Mouse (Mus musculus) intestine, postnatal 0 days (tissue): Measurements from ENCODE around the gene Dera. TPM values are rescaled to one million over a fixed set of nuclear protein-coding genes. Genes with fewer than 3 reads are reported as not detected.

Experiments
- ATAC-seq: fragments of 200-750 bp; cut with Nextera tagmentation; 2 replicates; pipeline ENCODE4 v1.8.0; 2017; ENCODE audit warnings: mild to moderate bottlenecking, moderate TSS enrichment, moderate library complexity
- H3K27ac ChIP-seq: fragments of 300-500 bp; sonication (generic); 2 replicates; pipeline ENCODE4 v1.5.1; 2014; ENCODE audit warnings: mild to moderate bottlenecking, low read depth, low read length, moderate library complexity
- H3K27me3 ChIP-seq: fragments of 300-500 bp; sonication (generic); replicated peaks from 2 replicates; pipeline ENCODE4 v1.6.1; 2014; ENCODE audit warnings: low read length, mixed read lengths; ENCODE audit not compliant: control insufficient read depth, insufficient read depth
- H3K36me3 ChIP-seq: fragments of 300-500 bp; sonication (generic); 2 replicates; pipeline ENCODE4 v1.6.1; 2014; ENCODE audit warnings: mild to moderate bottlenecking, moderate library complexity; ENCODE audit not compliant: control insufficient read depth, insufficient read depth
- H3K4me1 ChIP-seq: fragments of 300-500 bp; sonication (generic); replicated peaks from 2 replicates; pipeline ENCODE4 v1.6.1; 2014; ENCODE audit warnings: antibody characterized with exemption, low read length, mixed read lengths; ENCODE audit not compliant: control insufficient read depth, insufficient read depth
- H3K4me2 ChIP-seq: fragments of 300-500 bp; sonication (generic); replicated peaks from 2 replicates; pipeline ENCODE4 v1.6.1; 2014; ENCODE audit warnings: low read depth, mild to moderate bottlenecking, moderate library complexity
- H3K4me3 ChIP-seq: fragments of 300-500 bp; sonication (generic); 2 replicates; pipeline ENCODE4 v1.5.1; 2014; ENCODE audit warnings: low read depth, low read length
- H3K9ac ChIP-seq: fragments of 300-500 bp; sonication (generic); 2 replicates; pipeline ENCODE4 v1.6.1; 2014; ENCODE audit warnings: mild to moderate bottlenecking, low read depth, low read length
- H3K9me3 ChIP-seq: fragments of 300-500 bp; sonication (generic); 2 replicates; pipeline ENCODE4 v1.6.1; 2016; ENCODE audit warnings: mixed run types; ENCODE audit not compliant: control insufficient read depth
- CTCF ChIP-seq: sonication (generic); IDR thresholded peaks from 2 replicates; pipeline ENCODE4 v1.5.1; 2016; ENCODE audit warnings: low read depth, mild to moderate bottlenecking, control low read depth, antibody characterized with exemption, moderate library complexity
- WGBS: fragments of 180-500 bp; shearing (Covaris S2); extraction: QIAGEN DNeasy Blood & Tissue Kit; methylation state at CpG from one replicate; pipeline ENCODE4 v1.1.7; 2014; 5-methylcytosine and 5-hydroxymethylcytosine counted together
- polyA plus RNA-seq: library from polyadenylated mRNA; unstranded; fragments of >200 nt; fragmentation: Nextera tagmentation; extraction: Ambion mirVana; gene quantifications from 2 replicates; pipeline ENCODE4 v1.2.1, GENCODE M21; 2015

The Dera gene
- polyA plus RNA-seq, 1 experiment from 2014 or later: 122 TPM

- Histone ChIP-seq H3K27me3 (no peaks in the 10 kb centered on the region), H3K27ac (no peak overlapping the region), H3K4me2 (no peak overlapping the region), H3K9me3 (no peaks in the 10 kb centered on the region), H3K4me3 (no peak overlapping the region), H3K9ac (no peak overlapping the region), H3K36me3 (peaks cover 27% of the 10 kb centered on the region; the same call in 1 of the 2 replicates), H3K4me1 (no peaks in the 10 kb centered on the region)
- ATAC-seq: peak; percentile 78
- no peak for TF ChIP-seq CTCF
- WGBS: 73% methylated on average over 7 of the region's 7 CpGs
Observed at GRCm38 (mm10) chr6:137783899-137784637, 29.7 kb downstream of the Dera start.

- ATAC-seq: no peak
- TF ChIP-seq CTCF: no peak
Observed at GRCm38 (mm10) chr6:137788976-137789590, 34.7 kb downstream of the Dera start.

GRCm38 (mm10) chr6:137789658-137790057, 35.3 kb downstream of the Dera start:
- ATAC-seq: peak; percentile 79
- whole genome bisulfite sequencing: 24% methylated on average over 2 of the region's 2 CpGs

More at GRCm38 (mm10) chr6:137788976-137789590, 34.7 kb downstream of the Dera start:
- H3K4me2 ChIP-seq: no peak overlapping the region
- peaks cover 18% of the 10 kb centered on the region; the same call in 1 of the 2 replicates for H3K36me3 ChIP-seq
- no peaks in the 10 kb centered on the region for H3K27me3 ChIP-seq
- no peak overlapping the region for H3K4me3 ChIP-seq
- H3K9me3 ChIP-seq: no peaks in the 10 kb centered on the region
- no peak overlapping the region for H3K9ac ChIP-seq
- no peak overlapping the region for H3K27ac ChIP-seq
- H3K4me1 ChIP-seq: no peaks in the 10 kb centered on the region
- 65% methylated on average over 9 of the region's 9 CpGs for WGBS

GRCm38 (mm10) chr6:137795494-137795893, 41.1 kb downstream of the Dera start:
- ATAC-seq: no peak
- TF ChIP-seq CTCF: no peak
- 53% methylated on average over 2 of the region's 2 CpGs for WGBS

More at GRCm38 (mm10) chr6:137789658-137790057, 35.3 kb downstream of the Dera start:
- Histone ChIP-seq H3K27ac (no peak overlapping the region), H3K9ac (no peak overlapping the region), H3K4me1 (no peaks in the 10 kb centered on the region), H3K9me3 (no peaks in the 10 kb centered on the region), H3K27me3 (no peaks in the 10 kb centered on the region), H3K4me2 (no peak overlapping the region), H3K36me3 (peaks cover 18% of the 10 kb centered on the region; the same call in 1 of the 2 replicates), H3K4me3 (no peak overlapping the region)
- TF ChIP-seq CTCF: no peak

DNA sequence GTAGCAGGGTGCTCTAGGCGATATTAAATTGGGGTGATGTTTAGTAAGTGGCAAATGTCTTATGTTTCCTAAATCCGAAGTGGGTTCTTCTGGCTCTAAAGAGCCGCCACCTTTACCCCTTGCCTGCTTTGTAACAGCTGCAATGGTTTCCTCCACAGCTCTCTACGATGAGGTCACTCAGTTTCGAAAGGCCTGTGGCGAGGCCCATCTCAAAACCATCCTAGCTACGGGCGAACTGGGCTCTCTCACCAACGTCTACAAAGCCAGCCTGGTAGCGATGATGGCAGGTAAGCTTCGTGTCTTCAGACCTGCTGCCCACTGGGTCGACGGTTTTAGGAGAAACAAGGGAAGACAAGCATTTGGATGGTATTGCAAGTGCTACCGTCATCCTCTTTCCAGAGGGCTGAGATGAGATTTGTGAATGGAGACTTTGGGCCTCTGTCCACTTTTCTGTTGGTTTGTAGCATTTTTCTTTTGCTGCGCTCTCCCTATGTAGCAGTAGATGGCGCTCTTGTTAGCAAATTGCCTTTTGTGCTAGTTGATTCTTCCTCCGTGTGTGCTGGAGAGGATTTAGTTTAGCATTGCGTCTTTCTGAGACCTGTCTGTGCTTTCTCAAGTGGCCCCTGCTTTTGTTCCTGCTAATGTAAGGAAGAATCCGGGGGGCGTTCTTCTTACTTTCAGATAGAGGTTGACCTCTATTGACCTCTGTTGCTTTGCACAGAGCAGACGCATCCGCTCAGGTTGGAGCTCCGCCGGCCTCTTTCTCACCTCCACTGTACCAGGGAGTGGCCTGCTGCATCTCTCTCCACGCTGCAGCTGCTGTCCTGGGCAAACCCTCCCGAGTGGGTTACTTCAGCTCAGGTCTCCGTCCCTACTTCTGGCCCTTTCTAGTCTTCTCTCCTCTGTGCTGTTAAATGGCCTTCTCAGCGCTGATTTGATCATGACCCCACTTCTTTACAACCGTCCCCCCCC, 42.5 kb downstream of the Dera start:
- H3K27me3 ChIP-seq: no peaks in the 10 kb centered on the region
- H3K4me2 ChIP-seq: no peak overlapping the region
- H3K9me3 ChIP-seq: no peaks in the 10 kb centered on the region
- 73% methylated on average over 28 of the region's 29 CpGs for WGBS
- ATAC-seq: no peak; the same call in 1 of the 2 replicates
- H3K27ac ChIP-seq: no peak overlapping the region
- peaks cover 12% of the 10 kb centered on the region; the same call in 1 of the 2 replicates for H3K36me3 ChIP-seq
- no peaks in the 10 kb centered on the region for H3K4me1 ChIP-seq
- no peak overlapping the region for H3K4me3 ChIP-seq
- H3K9ac ChIP-seq: no peak overlapping the region
- peak; percentile 82 for TF ChIP-seq CTCF

More at GRCm38 (mm10) chr6:137795494-137795893, 41.1 kb downstream of the Dera start:
- no peak overlapping the region for H3K27ac ChIP-seq
- no peaks in the 10 kb centered on the region for H3K4me1 ChIP-seq
- H3K4me3 ChIP-seq: no peak overlapping the region
- H3K9me3 ChIP-seq: no peaks in the 10 kb centered on the region
- H3K9ac ChIP-seq: no peak overlapping the region
- no peaks in the 10 kb centered on the region for H3K27me3 ChIP-seq
- peaks cover 11% of the 10 kb centered on the region; the same call in 1 of the 2 replicates for H3K36me3 ChIP-seq
- H3K4me2 ChIP-seq: no peak overlapping the region
